Mouse (Mus musculus) midbrain, embryonic 10.5 days (tissue): Measurements from ENCODE around the gene Chuk. TPM values are rescaled to one million over a fixed set of nuclear protein-coding genes. Genes with fewer than 3 reads are reported as not detected.
"Not testable (repeated sequence)": the region's sequence is repeated elsewhere in the genome, so short reads cannot be mapped to it uniquely, and the experiment has no call there.

Experiments used
- DNase-seq: peaks from one replicate; pipeline ENCODE4 v3.0.0-alpha.2; 2017; ENCODE audit warnings: low spot score
- H3K27ac ChIP-seq: fragments of 300-500 bp; sonication (generic); replicated peaks from 2 replicates; pipeline ENCODE4 v1.5.1; 2016; ENCODE audit warnings: mild to moderate bottlenecking
- H3K27me3 ChIP-seq: fragments of 300-500 bp; sonication (generic); 2 replicates; pipeline ENCODE4 v1.6.1; 2016; ENCODE audit warnings: low read depth, mild to moderate bottlenecking; ENCODE audit not compliant: poor library complexity, severe bottlenecking
- H3K36me3 ChIP-seq: fragments of 300-500 bp; sonication (generic); 2 replicates; pipeline ENCODE4 v1.6.1; 2016; ENCODE audit warnings: mild to moderate bottlenecking, moderate library complexity
- H3K4me1 ChIP-seq: fragments of 300-500 bp; sonication (generic); 2 replicates; pipeline ENCODE4 v1.6.1; 2016
- H3K4me3 ChIP-seq: fragments of 300-500 bp; sonication (generic); 2 replicates; pipeline ENCODE4 v1.5.1; 2016; ENCODE audit warnings: mild to moderate bottlenecking, moderate library complexity
- H3K9me3 ChIP-seq: fragments of 300-500 bp; sonication (generic); replicated peaks from 2 replicates; pipeline ENCODE4 v1.6.1; 2016; ENCODE audit warnings: mild to moderate bottlenecking
- WGBS: fragments of 180-500 bp; shearing (Covaris S2); methylation state at CpG from one replicate; pipeline ENCODE4 v1.1.7; 2016; 5-methylcytosine and 5-hydroxymethylcytosine counted together
- polyA plus RNA-seq: library from polyadenylated mRNA; unstranded; fragments of >200 nt; fragmentation: Nextera tagmentation; extraction: Ambion mirVana; gene quantifications from 2 replicates; pipeline ENCODE4 v1.2.1, GENCODE M21; 2016

Chuk gene
- polyA plus RNA-seq, 1 experiment from 2014 or later: 47.8 TPM

DNA sequence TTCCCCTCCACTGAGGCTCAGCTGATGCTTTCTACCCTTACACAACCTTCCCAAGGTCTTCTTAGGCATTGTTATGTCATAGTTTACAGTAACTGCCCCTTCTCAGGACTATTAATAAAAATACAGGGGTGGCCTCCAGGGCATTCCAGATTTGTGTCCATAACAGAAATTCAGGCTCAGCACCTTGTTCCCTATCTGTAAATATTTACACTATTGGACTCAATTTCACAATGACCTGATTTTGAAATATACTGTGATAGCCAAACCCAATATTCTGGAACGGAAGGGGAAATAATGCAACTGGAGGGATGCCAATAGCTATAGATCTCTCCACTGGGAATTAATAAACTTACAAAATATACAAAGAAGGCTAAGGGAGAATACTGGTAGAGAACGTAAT lies 21.3 kb upstream of the Chuk start:
- Histone ChIP-seq H3K27me3 (no peaks in the 10 kb centered on the region), H3K27ac (no peak overlapping the region), H3K4me3 (no peak overlapping the region), H3K36me3 (peaks cover 88% of the 10 kb centered on the region), H3K9me3 (no peaks in the 10 kb centered on the region), H3K4me1 (no peaks in the 10 kb centered on the region)
- WGBS: 97% methylated on average over 2 of the region's 2 CpGs
- DNase-seq: no peak

DNA sequence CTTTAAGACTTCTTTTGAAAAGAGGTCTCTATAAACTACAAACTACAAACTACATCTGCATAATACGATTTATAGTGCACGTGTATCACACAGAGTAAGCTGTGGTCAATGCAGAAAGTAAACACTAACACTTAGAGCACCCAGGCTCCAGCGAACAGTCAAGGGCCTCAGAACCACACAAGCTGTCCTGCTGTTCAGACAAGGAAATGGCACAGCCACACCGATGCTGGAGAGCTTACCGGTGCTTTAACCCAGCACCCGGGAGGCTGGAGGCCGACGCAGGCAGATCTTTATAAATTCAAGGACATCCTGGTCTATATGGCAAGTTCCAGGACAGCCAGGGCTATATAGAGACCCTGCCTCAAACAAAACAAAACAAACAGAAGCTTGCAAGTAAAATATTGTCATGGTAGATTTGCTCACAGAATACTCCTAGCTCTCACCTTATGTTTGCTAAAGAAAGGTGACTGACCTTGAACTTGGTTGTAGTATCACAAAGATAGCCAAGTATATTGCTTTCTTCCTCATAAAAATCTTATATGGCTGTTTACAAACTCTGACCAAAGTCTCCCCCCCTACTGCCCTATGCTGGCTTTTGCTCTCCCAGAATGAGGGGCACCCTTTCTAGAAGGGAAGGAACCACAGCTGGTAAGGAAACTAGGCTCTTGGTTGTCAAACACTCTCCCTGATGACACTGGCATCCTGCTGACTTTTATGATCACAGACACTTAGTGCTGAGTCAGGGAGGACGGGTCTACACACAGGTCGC lies 20.6 kb upstream of the Chuk start:
- no peaks in the 10 kb centered on the region for H3K4me1 ChIP-seq
- no peaks in the 10 kb centered on the region for H3K27me3 ChIP-seq
- no peak overlapping the region for H3K27ac ChIP-seq
- no peaks in the 10 kb centered on the region for H3K9me3 ChIP-seq
- H3K4me3 ChIP-seq: no peak overlapping the region
- no peak for DNase-seq
- WGBS: 93% methylated on average over 10 of the region's 10 CpGs
- peaks cover 94% of the 10 kb centered on the region for H3K36me3 ChIP-seq

- 92% methylated on average over 7 of the region's 7 CpGs for WGBS
- DNase-seq: no peak
- no peaks in the 10 kb centered on the region for H3K27me3 ChIP-seq
- H3K4me1 ChIP-seq: no peaks in the 10 kb centered on the region
- H3K9me3 ChIP-seq: no peaks in the 10 kb centered on the region
- H3K27ac ChIP-seq: no peak overlapping the region
- H3K36me3 ChIP-seq: peaks cover 97% of the 10 kb centered on the region
- H3K4me3 ChIP-seq: no peak overlapping the region
These were observed 13.9 kb upstream of the Chuk start for GRCm38 (mm10) chr19:44121137-44121536.

- H3K27ac ChIP-seq, H3K4me1 ChIP-seq, H3K27me3 ChIP-seq, DNase-seq, H3K4me3 ChIP-seq, H3K9me3 ChIP-seq: not testable (repeated sequence)
- peaks cover 97% of the 10 kb centered on the region for H3K36me3 ChIP-seq
- WGBS: 94% methylated on average over 9 of the region's 9 CpGs
These were observed 13.4 kb upstream of the Chuk start for GRCm38 (mm10) chr19:44120686-44121085.

DNA sequence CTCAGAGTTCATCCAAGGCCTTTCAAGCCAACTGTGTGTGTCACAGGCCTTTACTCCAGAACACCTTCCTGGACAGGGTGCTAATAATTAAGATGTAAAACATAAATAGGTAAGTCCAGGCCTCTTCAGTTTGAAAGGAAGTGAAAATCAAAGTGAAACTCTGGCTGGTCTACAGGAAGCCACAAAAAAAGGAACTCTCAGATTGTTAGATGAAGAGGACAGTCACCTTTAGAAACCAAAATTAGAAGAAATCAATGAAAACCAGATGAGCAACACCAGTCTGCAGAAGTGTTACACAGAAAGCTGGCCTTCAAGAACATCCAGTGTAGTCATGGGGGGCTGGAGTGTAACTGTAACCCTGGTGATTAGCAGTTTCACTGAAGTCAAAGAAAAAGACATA lies 10.5 kb upstream of the Chuk start:
- Histone ChIP-seq H3K27me3 (no peaks in the 10 kb centered on the region), H3K4me3 (no peak overlapping the region), H3K4me1 (no peaks in the 10 kb centered on the region), H3K27ac (no peak overlapping the region), H3K36me3 (peaks cover 95% of the 10 kb centered on the region), H3K9me3 (no peaks in the 10 kb centered on the region)
- no peak for DNase-seq

- H3K27me3 ChIP-seq: no peaks in the 10 kb centered on the region
- no peak overlapping the region for H3K4me3 ChIP-seq
- H3K36me3 ChIP-seq: peaks cover 77% of the 10 kb centered on the region
- WGBS: 63% methylated on average over 7 of the region's 7 CpGs
- peaks cover 9% of the 10 kb centered on the region for H3K4me1 ChIP-seq
- DNase-seq: peak; percentile 44
- H3K9me3 ChIP-seq: no peaks in the 10 kb centered on the region
- H3K27ac ChIP-seq: no peak overlapping the region
These were observed 4.4 kb upstream of the Chuk start for GRCm38 (mm10) chr19:44111706-44112105.

GRCm38 (mm10) chr19:44110356-44110755 lies 3.1 kb upstream of the Chuk start:
- 92% methylated on average over 9 of the region's 9 CpGs for WGBS
- no peak for DNase-seq
- Histone ChIP-seq H3K27me3 (no peaks in the 10 kb centered on the region), H3K4me1 (peaks cover 23% of the 10 kb centered on the region), H3K4me3 (no peak overlapping the region), H3K9me3 (no peaks in the 10 kb centered on the region), H3K36me3 (peaks cover 66% of the 10 kb centered on the region), H3K27ac (no peak overlapping the region)

GRCm38 (mm10) chr19:44108996-44109395 lies 1.7 kb upstream of the Chuk start:
- no peak overlapping the region for H3K27ac ChIP-seq
- peaks cover 23% of the 10 kb centered on the region for H3K4me1 ChIP-seq
- no peaks in the 10 kb centered on the region for H3K27me3 ChIP-seq
- no peak for DNase-seq
- peaks cover 52% of the 10 kb centered on the region for H3K36me3 ChIP-seq
- H3K4me3 ChIP-seq: no peak overlapping the region
- no peaks in the 10 kb centered on the region for H3K9me3 ChIP-seq

GRCm38 (mm10) chr19:44107661-44108521 lies 611 bp upstream of the Chuk start:
- no peak for DNase-seq
- H3K36me3 ChIP-seq: peaks cover 44% of the 10 kb centered on the region
- H3K9me3 ChIP-seq: no peaks in the 10 kb centered on the region
- peaks cover 23% of the 10 kb centered on the region for H3K4me1 ChIP-seq
- peak overlapping the region; percentile 99 for H3K4me3 ChIP-seq
- WGBS: 31% methylated on average over 22 of the region's 22 CpGs
- H3K27me3 ChIP-seq: no peaks in the 10 kb centered on the region
- peak overlapping the region; percentile 95 for H3K27ac ChIP-seq

DNA sequence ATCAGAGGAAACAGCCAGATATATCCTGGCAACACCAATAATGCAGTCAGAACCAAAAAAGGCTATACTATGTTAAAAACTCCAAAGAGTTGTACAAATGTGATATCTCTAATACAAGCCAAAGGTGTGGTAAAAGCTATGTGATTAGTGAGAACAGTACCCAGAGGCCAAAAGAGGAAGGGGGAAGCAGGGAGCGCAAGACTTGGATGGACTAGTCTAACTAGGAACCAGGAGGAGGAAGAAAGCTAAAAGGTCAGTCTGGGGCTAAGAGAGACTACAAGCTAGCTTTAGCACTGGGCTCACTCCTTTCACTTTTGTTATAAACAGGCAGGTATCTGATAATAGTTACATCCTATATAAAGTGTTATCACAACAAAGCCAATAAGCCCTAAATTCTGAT lies 2.9 kb downstream of the Chuk start:
- WGBS: 88% methylated on average over 1 of the region's 1 CpGs
- no peak for DNase-seq
- Histone ChIP-seq H3K4me1 (peaks cover 23% of the 10 kb centered on the region), H3K36me3 (peaks cover 37% of the 10 kb centered on the region), H3K4me3 (no peak overlapping the region), H3K27me3 (no peaks in the 10 kb centered on the region), H3K9me3 (no peaks in the 10 kb centered on the region), H3K27ac (no peak overlapping the region)

DNA sequence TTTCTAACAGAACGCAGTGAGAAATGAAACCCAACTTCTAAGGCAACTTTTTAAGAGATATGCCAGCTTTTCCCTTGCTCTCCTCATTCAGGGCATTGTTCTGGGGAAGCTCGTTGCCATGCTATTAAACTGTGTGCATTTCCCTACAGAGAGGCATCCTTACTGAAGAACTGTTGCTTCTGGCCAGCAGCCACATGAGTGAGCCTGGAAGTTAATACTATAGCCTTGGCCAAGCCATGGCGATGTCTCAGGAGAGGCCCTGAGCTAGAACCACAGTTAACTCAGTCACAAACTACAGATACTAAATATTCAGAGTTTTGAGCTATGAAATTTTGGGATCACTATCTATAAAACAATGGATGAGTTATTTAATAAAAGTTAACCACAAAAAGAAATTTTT lies 4.3 kb downstream of the Chuk start:
- Histone ChIP-seq H3K27ac (no peak overlapping the region), H3K9me3 (no peaks in the 10 kb centered on the region), H3K27me3 (no peaks in the 10 kb centered on the region), H3K4me1 (peaks cover 19% of the 10 kb centered on the region), H3K36me3 (peaks cover 42% of the 10 kb centered on the region), H3K4me3 (no peak overlapping the region)
- 95% methylated on average over 3 of the region's 3 CpGs for WGBS
- no peak for DNase-seq

DNA sequence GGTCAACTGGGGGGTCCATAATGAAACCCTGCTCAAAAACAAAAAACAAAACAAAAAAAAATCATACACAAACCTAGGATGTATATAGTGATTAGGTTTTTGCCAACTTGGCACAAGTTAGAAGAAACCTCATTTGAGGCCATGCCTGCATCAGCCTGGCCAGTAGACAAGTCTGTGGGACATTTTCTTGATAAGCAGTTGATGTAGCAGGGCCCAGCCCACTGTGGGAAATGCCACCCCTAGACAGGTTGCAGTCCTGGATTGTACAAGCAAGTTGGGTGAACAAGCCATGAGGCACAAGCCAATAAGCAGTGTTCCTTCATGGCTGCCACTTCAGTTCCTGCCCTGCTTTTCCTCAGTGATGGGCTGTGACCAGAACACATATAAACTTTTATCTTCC lies 6.4 kb downstream of the Chuk start:
- Histone ChIP-seq H3K9me3 (no peaks in the 10 kb centered on the region; the same call in 1 of the 2 replicates), H3K36me3 (peaks cover 63% of the 10 kb centered on the region), H3K4me3 (no peak overlapping the region), H3K27me3 (no peaks in the 10 kb centered on the region), H3K4me1 (peaks cover 5% of the 10 kb centered on the region), H3K27ac (no peak overlapping the region)
- DNase-seq: no peak

GRCm38 (mm10) chr19:44086278-44086677 lies 21.0 kb downstream of the Chuk start:
- Histone ChIP-seq H3K9me3 (no peaks in the 10 kb centered on the region), H3K36me3 (peaks cover 77% of the 10 kb centered on the region)

More at GRCm38 (mm10) chr19:44086278-44086677, 21.0 kb downstream of the Chuk start:
- Histone ChIP-seq H3K4me3 (no peak overlapping the region), H3K4me1 (peaks cover 20% of the 10 kb centered on the region), H3K27me3 (no peaks in the 10 kb centered on the region), H3K27ac (peak overlapping the region; percentile 79)
- WGBS: 25% methylated on average over 3 of the region's 3 CpGs
- DNase-seq: no peak
